Mouse (Mus musculus): ENCODE data around the gene Nap1l4. TPM values are rescaled to one million over a fixed set of nuclear protein-coding genes. Genes with fewer than 3 reads are reported as not detected.

Nap1l4 gene
- total RNA-seq (2023) = 100 to 1,000 TPM; 146 to 150 TPM

DNA sequence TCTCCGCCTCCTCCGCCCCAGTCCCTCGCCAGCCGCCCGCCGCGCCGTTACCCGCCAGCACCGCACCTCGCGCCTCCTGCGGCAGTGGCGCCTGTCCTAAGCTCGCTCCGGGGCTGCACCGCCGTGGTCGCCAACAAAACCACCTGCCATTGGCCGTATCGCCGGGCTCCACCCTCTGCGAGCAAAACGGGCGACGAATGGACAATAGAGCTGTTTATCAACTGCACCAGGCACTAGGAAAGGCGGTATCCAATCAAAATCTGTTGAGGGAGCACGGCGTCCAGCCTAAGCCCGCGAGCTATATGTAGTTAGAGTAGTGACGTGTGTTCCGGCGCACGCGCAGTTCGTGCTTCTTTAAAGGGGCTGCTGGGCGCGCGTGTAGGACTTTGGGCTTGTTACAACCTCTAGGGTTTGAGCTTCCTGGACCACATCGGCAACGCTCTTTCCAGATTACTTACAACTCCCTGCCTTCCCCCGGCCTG is at the start of gene Nap1l4:
TSS of gene Nap1l4 (minus strand) at position 131 of the 482 bp plus-strand sequence.

GRCm38 (mm10) chr7:143502418-143503200 is 46.3 kb downstream of the Nap1l4 start, which contains the start of gene Phlda2:
TSS of gene Phlda2 (minus strand) at chr7:143503150.

GRCm38 (mm10) chr7:143473347-143474101 is 75.4 kb downstream of the Nap1l4 start, which contains the start of gene Slc22a18:
TSS of gene Slc22a18 (plus strand) at chr7:143473736.

Other genes starting within 250 kb of the Nap1l4 start
- gene Cdkn1c, start 88.1 kb downstream of the Nap1l4 start, total RNA-seq (2023) = under 1 TPM; 0.84 to 0.95 TPM
- gene Slc22a18, start 75.4 kb downstream of the Nap1l4 start, total RNA-seq (2023) = not detected
- not detected for gene Phlda2, start 46.0 kb downstream of the Nap1l4 start, total RNA-seq (2023)
- gene Cars, start 51.0 kb upstream of the Nap1l4 start, total RNA-seq (2023) = 10 to 100 TPM; 54.7 to 57.1 TPM
- 10 to 100 TPM in 1 of 2 experiments, 1 to 10 TPM in 1; 7.1 to 10.4 TPM for gene Tnfrsf26, start 79.6 kb upstream of the Nap1l4 start, total RNA-seq (2023)
- gene Tnfrsf22, start 100.6 kb upstream of the Nap1l4 start, total RNA-seq (2023) = 1 to 10 TPM; 5.5 to 7.2 TPM
- gene Tnfrsf23, start 136.8 kb upstream of the Nap1l4 start, total RNA-seq (2023) = 1 to 10 TPM in 1 of 2 experiments, not detected in 1; 1.4 TPM
- 10 to 100 TPM; 40.4 to 46.4 TPM for gene Osbpl5, start 207.9 kb upstream of the Nap1l4 start, total RNA-seq (2023)
- gene Mrgprg, start 217.9 kb upstream of the Nap1l4 start, total RNA-seq (2023) = not detected
- gene Mrgpre, start 235.4 kb upstream of the Nap1l4 start, total RNA-seq (2023) = 10 to 100 TPM; 13.3 to 14.6 TPM